Mouse (Mus musculus): ENCODE measurements around the gene Uevld.
"Not testable (repeated sequence)": the region's sequence is repeated elsewhere in the genome, so short reads cannot be mapped to it uniquely, and the experiment has no call there.

Uevld gene

GRCm38 (mm10) chr7:46964070-46964469 lies 5.7 kb upstream of the Uevld start:
- DNase-seq = peak; percentile 16

GRCm38 (mm10) chr7:46962806-46963618 lies 4.7 kb upstream of the Uevld start:
- peak; percentile 95 for DNase-seq

GRCm38 (mm10) chr7:46962132-46962531 lies 3.8 kb upstream of the Uevld start:
- DNase-seq = peak; percentile 84

GRCm38 (mm10) chr7:46960991-46961390 lies 2.7 kb upstream of the Uevld start:
- no peak for DNase-seq

GRCm38 (mm10) chr7:46958853-46959252 lies 526 bp upstream of the Uevld start:
- DNase-seq = peak; percentile 85

- no peak for DNase-seq
These were observed 22.5 kb downstream of the Uevld start for GRCm38 (mm10) chr7:46935847-46936246.

GRCm38 (mm10) chr7:46934788-46935187 lies 23.5 kb downstream of the Uevld start:
- DNase-seq = no peak

GRCm38 (mm10) chr7:46931370-46931769 lies 27.0 kb downstream of the Uevld start:
- DNase-seq = no peak

GRCm38 (mm10) chr7:46928291-46928690 lies 30.0 kb downstream of the Uevld start:
- no peak for DNase-seq

GRCm38 (mm10) chr7:46922075-46922474 lies 36.3 kb downstream of the Uevld start:
- no peak for DNase-seq

- DNase-seq = peak; percentile 99
These were observed 38.7 kb downstream of the Uevld start, which contains the start of gene Tsg101 for GRCm38 (mm10) chr7:46919551-46920176. Gene Tsg101, minus strand, starts transcription at chr7:46919969.

GRCm38 (mm10) chr7:46918678-46919371 lies 39.5 kb downstream of the Uevld start:
- no peak for DNase-seq

- DNase-seq = no peak
These were observed 42.0 kb downstream of the Uevld start for GRCm38 (mm10) chr7:46916376-46916775.

- DNase-seq = no peak
These were observed 47.1 kb downstream of the Uevld start for GRCm38 (mm10) chr7:46911250-46911649.

GRCm38 (mm10) chr7:46899343-46899742 lies 59.0 kb downstream of the Uevld start:
- no peak for DNase-seq

GRCm38 (mm10) chr7:46895511-46895910 lies 62.8 kb downstream of the Uevld start:
- no peak for DNase-seq

- no peak for DNase-seq
These were observed 75.0 kb downstream of the Uevld start for GRCm38 (mm10) chr7:46883304-46883703.

GRCm38 (mm10) chr7:46881941-46882340 lies 76.4 kb downstream of the Uevld start:
- not testable (repeated sequence) for DNase-seq

- no peak for DNase-seq
These were observed 77.3 kb downstream of the Uevld start for GRCm38 (mm10) chr7:46880992-46881391.

GRCm38 (mm10) chr7:46879851-46880250 lies 78.5 kb downstream of the Uevld start:
- DNase-seq = no peak

- no peak for DNase-seq
These were observed 81.1 kb downstream of the Uevld start for GRCm38 (mm10) chr7:46877255-46877654.

- no peak for DNase-seq
These were observed 81.5 kb downstream of the Uevld start for GRCm38 (mm10) chr7:46876841-46877240.
